Mouse (Mus musculus) stomach, postnatal 0 days (tissue): ENCODE measurements around the gene Sav1.

ENCODE experiments used
- CTCF ChIP-seq: IDR thresholded peaks from 2 replicates; pipeline ENCODE4 v1.5.1; 2016; ENCODE audit warnings: antibody characterized with exemption, low read depth, mild to moderate bottlenecking, moderate library complexity
- EP300 ChIP-seq: optimal IDR thresholded peaks from 2 replicates; pipeline ENCODE3; 2016; ENCODE audit warnings: antibody characterized with exemption

- TF ChIP-seq CTCF (no peak), EP300 (no peak)
Measured at GRCm38 (mm10) chr12:69968154-69968553, 18.6 kb downstream of the Sav1 start.
